Mouse (Mus musculus) thymus, adult 2 months (tissue): ENCODE measurements around the gene Mipol1.

Experiments
- CTCF ChIP-seq: fragments of 200-500 bp; IDR thresholded peaks from 2 replicates; pipeline ENCODE4 v1.5.1; 2012; ENCODE audit warnings: mild to moderate bottlenecking, control low read depth, low read length, moderate library complexity, borderline replicate concordance; ENCODE audit not compliant: control insufficient read depth, poor library complexity, insufficient read depth; ENCODE audit errors: extremely low read depth
- POLR2A ChIP-seq: fragments of 200-500 bp; IDR thresholded peaks from 2 replicates; pipeline ENCODE4 v1.6.1; 2012; ENCODE audit warnings: mild to moderate bottlenecking, low read length, control low read depth, moderate library complexity; ENCODE audit not compliant: control insufficient read depth, poor library complexity, insufficient read depth; ENCODE audit errors: extremely low read depth

GRCm38 (mm10) chr12:57187032-57187431, 43.2 kb upstream of the Mipol1 start:
- TF ChIP-seq CTCF = no peak
- TF ChIP-seq POLR2A = no peak
